Mouse (Mus musculus): ENCODE measurements around the gene Fam173b. TPM values are rescaled to one million over a fixed set of nuclear protein-coding genes. Genes with fewer than 3 reads are reported as not detected.

The Fam173b gene
- polyA plus RNA-seq, 1 experiment from 2014 or later: 11.0 TPM

Other genes starting within 250 kb of the Fam173b start
- gene Ankrd33b, start 234.1 kb upstream of the Fam173b start, polyA plus RNA-seq (2015; fragmentation: Nextera tagmentation; extraction: Ambion mirVana): 0.98 and 1.2 TPM in 2 replicates
- gene Ropn1l, start 148.1 kb upstream of the Fam173b start, polyA plus RNA-seq (2015; fragmentation: Nextera tagmentation; extraction: Ambion mirVana): 2.0 and 2.9 TPM in 2 replicates
- 68.3 and 82.9 TPM in 2 replicates for gene March6, start 70.8 kb upstream of the Fam173b start, polyA plus RNA-seq (2015; fragmentation: Nextera tagmentation; extraction: Ambion mirVana)
- 16.0 and 17.1 TPM in 2 replicates for gene Cmbl, start 36.5 kb upstream of the Fam173b start, polyA plus RNA-seq (2015; fragmentation: Nextera tagmentation; extraction: Ambion mirVana)
- 484 and 486 TPM in 2 replicates for gene Cct5, start within 50 bp of the Fam173b start, polyA plus RNA-seq (2015; fragmentation: Nextera tagmentation; extraction: Ambion mirVana)